Mouse (Mus musculus): ENCODE data around the gene Inka2.

The Inka2 gene

GRCm38 (mm10) chr3:105721681-105722201 is 17.3 kb downstream of the Inka2 start:
- no peak for DNase-seq (ENCODE audit: low read depth, low spot score)

DNA sequence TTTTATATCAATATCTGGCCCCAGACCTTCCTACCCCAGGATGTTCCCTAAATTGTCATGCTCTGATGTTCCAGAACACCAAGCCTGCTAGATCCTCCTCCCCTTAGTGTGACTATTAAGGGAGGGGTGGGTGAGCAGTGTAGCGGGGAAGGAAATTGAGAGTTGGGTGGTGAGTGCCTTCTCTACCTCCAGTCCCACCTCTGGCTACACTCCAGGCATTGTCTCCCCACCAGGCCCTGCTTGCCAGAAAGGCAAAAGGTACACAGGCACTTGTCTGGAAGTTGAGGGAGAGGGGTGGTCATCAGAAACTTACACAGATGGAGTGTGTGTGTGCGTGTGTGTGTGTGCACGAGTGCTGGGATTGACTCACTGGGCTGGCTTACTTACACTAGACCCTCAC is 18.1 kb downstream of the Inka2 start:
- no peak for DNase-seq (ENCODE audit: low read depth, low spot score)

- DNase-seq (ENCODE audit: low read depth, low spot score) = peak; percentile 36
Observed at GRCm38 (mm10) chr3:105726037-105726436, 21.6 kb downstream of the Inka2 start.

- no peak for DNase-seq (ENCODE audit: low read depth, low spot score)
Observed at GRCm38 (mm10) chr3:105732360-105732759, 28.0 kb downstream of the Inka2 start.

- no peak for DNase-seq (ENCODE audit: low read depth, low spot score)
Observed at GRCm38 (mm10) chr3:105733538-105733937, 29.1 kb downstream of the Inka2 start.

DNA sequence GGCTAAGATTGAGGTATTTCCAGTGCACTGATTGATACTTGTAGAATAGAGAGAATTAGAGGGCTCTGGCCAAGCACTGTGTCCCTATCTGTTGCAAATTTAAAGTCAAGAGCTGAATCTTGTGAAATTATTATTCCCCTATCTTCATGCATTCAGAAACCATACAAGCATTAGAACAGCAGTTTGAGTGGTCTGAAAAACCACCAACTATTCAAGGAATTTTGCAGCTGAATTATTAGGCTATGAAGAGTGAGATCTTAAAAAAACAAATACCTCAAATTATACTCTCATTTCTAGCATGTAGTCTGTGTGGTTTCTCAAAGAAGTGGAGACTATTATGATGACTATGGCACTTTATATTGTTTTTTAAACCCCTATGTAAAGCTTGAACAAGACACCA is 30.9 kb downstream of the Inka2 start:
- no peak for DNase-seq (ENCODE audit: low read depth, low spot score)

DNA sequence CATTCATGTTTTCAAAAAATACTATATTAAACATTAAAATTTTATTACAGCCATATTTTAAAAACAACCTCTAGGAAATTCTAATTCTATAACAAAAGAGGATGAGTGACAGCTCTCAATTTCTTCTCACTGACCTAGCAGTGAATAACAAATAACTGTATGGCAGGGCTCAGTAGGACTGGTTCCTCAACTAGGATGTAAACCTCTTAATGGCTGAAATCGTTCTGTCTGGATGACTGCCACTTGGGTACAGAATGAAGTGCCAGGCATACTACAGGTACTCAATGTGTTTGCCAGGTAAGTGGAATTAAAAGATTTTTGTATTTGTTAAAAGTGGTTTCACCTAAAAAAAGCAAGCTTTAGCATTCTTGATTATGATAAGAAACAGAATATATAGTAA is 31.7 kb downstream of the Inka2 start:
- no peak for DNase-seq (ENCODE audit: low read depth, low spot score)

DNA sequence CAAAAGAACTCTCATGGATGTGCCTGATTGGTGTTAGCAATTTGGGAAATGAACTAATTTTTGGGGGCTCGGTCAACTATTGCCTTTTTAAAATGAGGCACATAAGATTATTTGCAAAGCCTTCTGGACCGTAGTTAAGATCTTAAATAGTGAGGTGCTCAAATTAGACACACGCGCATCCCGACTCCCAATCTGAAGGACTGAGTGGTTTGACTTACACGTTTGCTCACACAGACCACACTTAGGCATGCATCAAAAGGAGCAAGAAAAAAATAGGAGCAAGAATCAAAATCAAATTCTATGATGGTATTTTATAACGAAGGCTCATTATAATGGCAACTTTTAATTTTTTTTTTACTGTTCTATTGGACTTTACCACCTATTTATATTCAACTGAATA is 32.7 kb downstream of the Inka2 start:
- DNase-seq (ENCODE audit: low read depth, low spot score) = no peak

GRCm38 (mm10) chr3:105737666-105738065 is 33.3 kb downstream of the Inka2 start:
- DNase-seq (ENCODE audit: low read depth, low spot score) = no peak

DNA sequence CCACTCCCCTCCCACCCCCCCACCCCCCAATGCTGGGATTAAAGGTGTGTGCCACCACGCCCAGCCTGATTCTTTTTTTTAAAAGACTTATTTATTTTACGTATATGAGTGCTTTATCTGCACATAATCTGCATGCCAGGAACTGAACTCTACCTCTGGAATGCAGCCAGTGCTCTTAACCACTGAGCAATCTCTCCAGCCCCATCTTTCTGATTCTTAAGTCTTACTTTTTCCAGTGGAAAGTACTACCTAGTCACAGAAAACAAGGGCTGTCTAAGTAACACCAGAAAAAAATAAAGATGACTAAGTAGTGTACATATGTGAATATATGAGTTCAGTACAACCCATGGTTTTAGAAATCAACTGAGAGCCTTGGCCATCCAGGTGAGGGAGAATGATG is 42.1 kb downstream of the Inka2 start:
- DNase-seq (ENCODE audit: low read depth, low spot score) = no peak

DNA sequence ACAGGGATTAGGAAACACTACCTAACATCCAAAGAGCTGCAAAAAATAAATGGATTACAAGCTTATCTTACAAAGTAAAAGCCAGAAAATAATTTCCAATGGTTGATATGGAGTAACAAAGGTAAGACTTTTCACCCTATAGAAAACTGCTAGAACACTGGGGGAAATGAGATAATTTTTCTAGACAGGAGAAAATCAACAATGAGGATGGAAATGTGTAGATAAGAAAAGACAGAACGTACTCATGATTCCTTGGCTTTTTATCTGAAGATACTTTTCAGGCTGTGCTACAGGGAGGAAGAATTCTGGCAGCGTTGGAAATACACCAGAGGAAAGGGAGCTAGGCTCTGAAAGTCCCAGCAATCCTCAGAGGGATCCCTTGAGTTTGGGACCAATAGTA is 46.4 kb downstream of the Inka2 start:
- DNase-seq (ENCODE audit: low read depth, low spot score) = no peak

DNA sequence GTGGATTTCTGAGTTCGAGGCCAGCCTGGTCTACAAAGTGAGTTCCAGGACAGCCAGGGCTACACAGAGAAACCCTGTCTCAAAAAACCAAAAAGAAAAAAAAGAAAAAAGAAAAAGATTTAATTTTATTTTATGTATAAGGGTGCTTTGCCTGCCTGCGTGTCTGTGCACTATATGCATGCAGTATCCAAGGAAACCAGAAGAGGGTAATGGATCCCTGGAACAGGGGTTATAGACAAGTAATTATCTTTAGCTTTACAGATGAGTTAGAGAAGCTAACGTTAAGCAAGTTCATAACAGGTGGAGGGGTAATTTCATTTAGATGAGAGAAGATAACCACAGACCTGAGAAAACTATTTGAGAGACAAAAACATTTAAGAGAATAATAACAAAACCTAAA is 49.8 kb downstream of the Inka2 start:
- DNase-seq (ENCODE audit: low read depth, low spot score) = no peak

- DNase-seq (ENCODE audit: low read depth, low spot score) = no peak
Observed at GRCm38 (mm10) chr3:105755123-105755522, 50.7 kb downstream of the Inka2 start.

DNA sequence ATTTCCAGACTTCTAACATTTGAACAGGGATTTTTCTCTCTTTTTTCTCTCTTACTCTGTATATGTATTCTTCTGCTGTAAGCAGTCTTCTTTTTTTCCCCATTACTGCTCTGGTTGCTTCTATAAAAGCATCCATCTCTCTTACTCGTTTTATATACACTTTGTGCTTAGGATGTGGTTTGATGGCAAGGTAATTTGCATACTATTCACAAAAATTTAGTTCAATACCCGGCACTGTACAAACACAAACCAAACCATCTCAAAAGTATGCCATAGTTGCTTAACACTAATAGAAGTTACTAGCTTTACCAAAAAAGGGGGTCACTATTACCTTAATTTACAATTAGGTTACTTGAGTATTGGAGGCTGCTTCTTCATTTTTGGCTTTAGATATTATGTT is 52.1 kb downstream of the Inka2 start:
- DNase-seq (ENCODE audit: low read depth, low spot score) = no peak

DNA sequence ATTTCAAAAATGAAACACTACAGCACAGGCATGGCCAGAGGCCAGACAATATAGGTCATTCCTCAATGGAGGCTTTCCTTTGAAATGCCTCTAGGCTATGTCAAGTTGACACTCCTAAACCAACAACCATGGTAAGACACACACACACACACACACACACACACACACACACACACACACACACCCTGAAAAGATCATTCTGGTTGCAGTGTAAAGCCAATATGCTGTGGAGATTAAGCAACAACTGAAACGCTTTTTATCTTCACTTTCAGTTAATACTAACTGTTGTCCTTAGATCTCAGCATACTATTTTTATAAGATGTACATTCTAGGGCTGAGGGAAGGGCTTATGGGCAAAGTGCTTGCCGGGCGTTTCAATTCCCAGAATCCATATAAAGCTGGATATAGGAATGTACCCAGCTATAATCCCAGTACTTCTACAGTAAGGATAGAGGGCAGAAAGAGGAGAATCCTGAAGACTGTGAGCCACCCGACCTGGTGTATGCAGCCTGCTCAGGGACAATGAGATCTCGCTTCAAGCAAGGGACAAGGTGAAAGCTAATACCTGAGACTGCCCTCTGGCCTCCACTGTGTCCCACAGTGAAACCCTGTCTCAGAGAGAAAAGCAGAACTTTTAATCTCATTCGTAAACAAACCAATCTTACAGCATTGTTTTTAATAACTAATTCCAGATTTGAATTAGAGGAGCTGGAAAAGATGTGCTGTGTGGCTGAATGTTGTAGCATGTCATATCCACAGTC is 53.1 kb downstream of the Inka2 start:
- DNase-seq (ENCODE audit: low read depth, low spot score) = no peak

GRCm38 (mm10) chr3:105758098-105758497 is 53.7 kb downstream of the Inka2 start:
- DNase-seq (ENCODE audit: low read depth, low spot score) = no peak

GRCm38 (mm10) chr3:105758658-105759057 is 54.3 kb downstream of the Inka2 start:
- DNase-seq (ENCODE audit: low read depth, low spot score) = no peak

DNA sequence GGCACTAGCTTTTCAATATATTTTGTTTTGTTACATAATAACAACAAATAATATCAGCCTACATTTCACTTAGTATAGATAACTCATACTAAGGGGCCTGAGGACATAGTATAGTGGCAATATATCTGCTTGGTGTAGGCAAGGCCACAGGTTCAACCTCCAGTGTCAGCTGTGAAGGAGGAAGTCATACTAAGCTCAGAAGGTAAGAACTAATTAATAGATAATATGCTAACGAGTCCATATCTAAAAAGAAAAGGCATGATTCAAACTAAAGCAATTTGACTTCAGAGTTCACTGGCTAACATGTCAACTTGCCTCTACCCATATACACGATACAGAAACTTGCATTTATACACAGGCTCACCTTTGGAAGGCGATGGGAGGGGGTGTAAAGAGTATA is 55.7 kb downstream of the Inka2 start:
- no peak for DNase-seq (ENCODE audit: low read depth, low spot score)

GRCm38 (mm10) chr3:105763132-105763851 is 58.9 kb downstream of the Inka2 start:
- DNase-seq (ENCODE audit: low read depth, low spot score) = no peak

- DNase-seq (ENCODE audit: low read depth, low spot score) = no peak
Observed at GRCm38 (mm10) chr3:105768529-105768928, 64.1 kb downstream of the Inka2 start.

DNA sequence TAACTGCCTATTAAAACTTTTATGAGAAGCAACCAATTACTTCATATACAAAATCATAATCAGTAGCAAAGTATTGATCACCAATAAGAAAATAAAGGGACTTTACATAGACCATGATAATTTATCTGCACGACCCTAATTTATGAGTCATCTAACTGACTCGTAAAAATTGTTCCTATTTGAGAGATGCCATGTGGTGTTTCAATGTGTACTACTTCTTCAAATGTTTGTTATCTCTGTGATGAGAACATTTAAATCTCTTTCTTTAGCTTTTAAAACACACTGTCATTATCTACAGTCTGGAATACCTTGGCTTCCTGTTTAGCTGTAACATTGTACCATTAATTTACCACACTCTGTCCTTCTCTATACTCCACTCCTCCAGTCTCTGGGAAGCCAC is 65.0 kb downstream of the Inka2 start:
- no peak for DNase-seq (ENCODE audit: low read depth, low spot score)

All from ES-CJ7 (cell line).